Mouse (Mus musculus) heart, embryonic 11.5 days (tissue): Measurements from ENCODE around the gene Kbtbd4. TPM values are rescaled to one million over a fixed set of nuclear protein-coding genes. Genes with fewer than 3 reads are reported as not detected.

Experiments used
- ATAC-seq: fragments of 200-750 bp; cut with Nextera tagmentation; replicated peaks from 2 replicates; pipeline ENCODE4 v1.8.0; 2017; ENCODE audit warnings: moderate library complexity; ENCODE audit not compliant: insufficient number of reproducible peaks, low FRiP score, low TSS enrichment
- H3K27ac ChIP-seq: fragments of 300-500 bp; sonication (generic); 2 replicates; pipeline ENCODE4 v1.5.1; 2014; ENCODE audit warnings: mild to moderate bottlenecking, low read depth, low read length
- H3K27me3 ChIP-seq: fragments of 300-500 bp; sonication (generic); 2 replicates; pipeline ENCODE4 v1.6.1; 2014; ENCODE audit warnings: mild to moderate bottlenecking, low read length, mixed read lengths; ENCODE audit not compliant: control insufficient read depth, insufficient read depth
- H3K36me3 ChIP-seq: fragments of 300-500 bp; sonication (generic); 2 replicates; pipeline ENCODE4 v1.6.1; 2014; ENCODE audit warnings: mild to moderate bottlenecking, low read length, moderate library complexity, mixed read lengths; ENCODE audit not compliant: control insufficient read depth, insufficient read depth
- H3K4me1 ChIP-seq: fragments of 300-500 bp; sonication (generic); 2 replicates; pipeline ENCODE4 v1.6.1; 2014; ENCODE audit warnings: low read length; ENCODE audit not compliant: control insufficient read depth, insufficient read depth
- H3K4me2 ChIP-seq: fragments of 300-500 bp; sonication (generic); 2 replicates; pipeline ENCODE4 v1.6.1; 2014; ENCODE audit warnings: mild to moderate bottlenecking, moderate library complexity
- H3K4me3 ChIP-seq: fragments of 300-500 bp; sonication (generic); 2 replicates; pipeline ENCODE4 v1.5.1; 2014; ENCODE audit warnings: low read depth, low read length
- H3K9ac ChIP-seq: fragments of 300-500 bp; sonication (generic); 2 replicates; pipeline ENCODE4 v1.6.1; 2014; ENCODE audit warnings: mild to moderate bottlenecking, low read depth, low read length, moderate library complexity
- H3K9me3 ChIP-seq: fragments of 300-500 bp; sonication (generic); replicated peaks from 2 replicates; pipeline ENCODE4 v1.6.1; 2016; ENCODE audit warnings: low read length; ENCODE audit not compliant: control insufficient read depth
- WGBS: fragments of 180-500 bp; shearing (Covaris S2); extraction: QIAGEN DNeasy Blood & Tissue Kit; methylation state at CpG from one replicate; pipeline ENCODE4 v1.1.7; 2014; ENCODE audit not compliant: insufficient replicate concordance; 5-methylcytosine and 5-hydroxymethylcytosine counted together
- polyA plus RNA-seq: library from polyadenylated mRNA; unstranded; fragments of >200 nt; fragmentation: Nextera tagmentation; extraction: Ambion mirVana; gene quantifications from 2 replicates; pipeline ENCODE4 v1.2.1, GENCODE M21; 2014

Kbtbd4 gene
- polyA plus RNA-seq, 1 experiment from 2014 or later: 26.2 TPM

DNA sequence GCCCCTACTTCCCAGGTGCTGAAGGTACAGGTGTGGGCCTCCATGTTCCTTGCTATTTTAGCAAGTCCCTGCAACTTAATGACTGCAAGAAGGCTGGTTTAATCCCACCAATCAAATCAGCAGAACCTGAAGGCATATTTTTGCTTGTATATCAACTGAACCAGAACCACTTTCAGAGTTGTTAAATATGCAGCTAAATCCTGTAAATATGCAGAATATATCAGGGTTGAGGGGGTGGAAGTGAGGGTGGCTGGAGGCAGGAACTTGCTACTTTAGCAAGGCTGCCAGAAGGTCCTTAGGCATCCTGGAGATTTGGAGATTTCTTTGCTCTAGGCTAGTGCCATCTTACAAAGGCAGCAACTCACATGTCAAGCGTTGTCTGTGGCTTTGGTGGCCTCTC lies 11.0 kb downstream of the Kbtbd4 start:
- H3K36me3 ChIP-seq: peaks cover 6% of the 10 kb centered on the region; the same call in 1 of the 2 replicates
- H3K4me2 ChIP-seq: no peak overlapping the region; the same call in 1 of the 2 replicates
- WGBS: 81% methylated on average over 1 of the region's 1 CpGs
- no peak for ATAC-seq
- no peaks in the 10 kb centered on the region for H3K27me3 ChIP-seq
- H3K4me3 ChIP-seq: no peak overlapping the region
- no peak overlapping the region for H3K9ac ChIP-seq
- H3K4me1 ChIP-seq: peaks cover 6% of the 10 kb centered on the region; the same call in 1 of the 2 replicates
- no peaks in the 10 kb centered on the region for H3K9me3 ChIP-seq
- no peak overlapping the region for H3K27ac ChIP-seq

DNA sequence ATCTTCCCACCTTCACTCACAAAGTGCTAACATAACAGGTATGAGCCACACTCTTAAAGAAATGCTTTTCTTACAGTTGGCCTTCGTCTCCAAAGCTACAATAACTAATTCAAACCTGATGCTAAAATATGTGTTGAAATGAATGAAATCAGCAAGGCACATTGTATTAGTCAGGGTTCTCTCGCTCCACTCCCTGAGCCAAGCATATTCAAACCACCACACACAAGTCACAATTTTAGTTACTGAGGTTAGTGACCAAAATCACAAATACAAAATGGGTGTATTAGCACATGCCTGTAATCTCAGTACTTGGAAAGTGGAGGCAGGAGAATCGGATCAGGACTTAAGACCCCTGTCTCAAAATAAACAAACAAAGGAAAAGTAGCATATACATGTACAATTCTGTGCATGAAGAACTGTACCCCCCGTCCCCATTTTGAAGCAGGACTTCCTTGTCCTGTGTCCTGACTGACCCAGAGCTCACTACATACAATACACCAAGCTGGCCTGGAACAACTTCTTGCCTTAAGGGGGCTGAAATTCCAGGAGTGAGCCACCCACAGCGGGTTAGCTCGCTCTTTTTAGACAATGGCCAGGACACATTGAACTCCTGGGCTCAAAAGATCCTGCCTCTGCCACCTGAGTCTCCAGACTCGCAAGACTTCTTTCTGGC lies 12.2 kb downstream of the Kbtbd4 start:
- H3K4me1 ChIP-seq: peaks cover 6% of the 10 kb centered on the region; the same call in 1 of the 2 replicates
- peak; percentile 27; the same call in 1 of the 2 replicates for ATAC-seq
- H3K9ac ChIP-seq: peak overlapping the region; percentile 99
- 26% methylated on average over 7 of the region's 7 CpGs for WGBS
- H3K27ac ChIP-seq: peak overlapping the region; percentile 96
- no peaks in the 10 kb centered on the region for H3K27me3 ChIP-seq
- no peaks in the 10 kb centered on the region for H3K9me3 ChIP-seq
- H3K4me2 ChIP-seq: peak overlapping the region; percentile 73
- peaks cover 4% of the 10 kb centered on the region; the same call in 1 of the 2 replicates for H3K36me3 ChIP-seq
- H3K4me3 ChIP-seq: peak overlapping the region; percentile 77

DNA sequence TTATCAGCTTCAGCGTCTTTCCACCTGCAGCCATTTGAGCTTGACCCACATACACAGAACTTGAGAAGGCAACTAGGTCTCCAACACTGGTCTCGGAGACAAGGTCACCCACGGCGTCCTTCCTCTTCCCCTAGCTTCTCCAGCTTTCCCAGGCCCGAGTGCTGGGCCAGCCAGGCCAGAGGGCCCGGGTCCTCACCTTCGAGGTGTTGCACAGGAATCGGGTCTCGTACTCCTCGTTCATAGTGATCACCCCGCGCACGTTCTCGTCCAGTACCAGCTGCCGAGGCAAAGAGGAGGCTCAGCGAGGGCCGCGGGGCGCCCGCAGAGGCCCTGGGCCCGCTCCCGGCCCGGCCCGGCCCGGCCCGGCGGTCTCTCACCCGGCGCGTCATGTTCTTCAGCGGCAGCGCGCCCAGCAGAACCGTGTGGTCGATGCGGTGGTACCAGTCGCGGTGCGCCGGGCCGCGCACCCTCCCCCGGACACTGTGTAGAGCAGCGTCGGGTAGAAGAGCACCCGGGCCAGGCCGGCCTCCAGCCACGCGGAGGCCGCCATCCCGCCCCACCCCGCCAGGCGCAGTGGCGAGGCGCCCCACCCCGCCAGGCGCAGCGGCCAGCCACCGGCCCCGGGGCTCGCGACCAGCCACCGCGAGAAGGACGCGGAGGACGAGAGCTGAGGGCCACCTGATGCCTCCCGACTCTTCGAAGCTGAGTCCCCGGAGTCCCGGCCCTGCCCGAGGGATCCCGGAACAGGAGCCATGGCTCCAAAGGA lies 12.9 kb downstream of the Kbtbd4 start:
- Histone ChIP-seq H3K4me3 (peak overlapping the region; percentile 77), H3K4me2 (peak overlapping the region; percentile 73), H3K27me3 (no peaks in the 10 kb centered on the region), H3K9ac (peak overlapping the region; percentile 99), H3K27ac (peak overlapping the region; percentile 96), H3K36me3 (peaks cover 4% of the 10 kb centered on the region; the same call in 1 of the 2 replicates), H3K9me3 (no peaks in the 10 kb centered on the region), H3K4me1 (peaks cover 6% of the 10 kb centered on the region; the same call in 1 of the 2 replicates)
- WGBS: under 1% methylated on average over 64 of the region's 73 CpGs
- ATAC-seq: peak; percentile 83

GRCm38 (mm10) chr2:90917999-90918698 lies 13.6 kb downstream of the Kbtbd4 start:
- peak; percentile 55 for ATAC-seq
- Histone ChIP-seq H3K4me2 (peak overlapping the region; percentile 73), H3K36me3 (peaks cover 2% of the 10 kb centered on the region; the same call in 1 of the 2 replicates), H3K9me3 (no peaks in the 10 kb centered on the region), H3K4me1 (peaks cover 6% of the 10 kb centered on the region; the same call in 1 of the 2 replicates), H3K27me3 (no peaks in the 10 kb centered on the region), H3K9ac (peak overlapping the region; percentile 99), H3K27ac (peak overlapping the region; percentile 96), H3K4me3 (peak overlapping the region; percentile 77)
- WGBS: 9% methylated on average over 16 of the region's 16 CpGs

DNA sequence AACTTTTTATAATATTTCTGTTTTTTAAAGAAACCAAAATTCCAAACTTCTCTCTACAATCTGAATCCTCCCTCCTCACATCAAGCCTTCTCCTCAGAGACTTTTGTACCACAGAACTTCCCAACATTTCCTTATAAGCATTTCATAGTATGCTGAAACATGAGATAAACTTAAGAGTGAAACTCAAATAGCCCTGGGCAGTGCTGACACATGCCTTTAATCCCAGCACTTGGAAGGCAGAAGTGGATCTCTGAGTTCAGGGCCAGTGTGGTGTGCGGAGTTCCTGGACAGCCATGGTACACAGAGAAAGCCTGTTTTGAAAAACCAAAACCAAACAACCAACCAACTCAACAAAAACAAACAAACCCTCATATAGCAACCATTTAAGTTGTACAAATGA lies 16.6 kb downstream of the Kbtbd4 start:
- 61% methylated on average over 1 of the region's 1 CpGs for WGBS
- no peaks in the 10 kb centered on the region for H3K9me3 ChIP-seq
- H3K27ac ChIP-seq: no peak overlapping the region
- H3K9ac ChIP-seq: no peak overlapping the region
- no peak overlapping the region for H3K4me3 ChIP-seq
- no peaks in the 10 kb centered on the region for H3K36me3 ChIP-seq
- no peak overlapping the region for H3K4me2 ChIP-seq
- H3K27me3 ChIP-seq: no peaks in the 10 kb centered on the region
- no peak for ATAC-seq
- H3K4me1 ChIP-seq: peaks cover 3% of the 10 kb centered on the region; the same call in 1 of the 2 replicates

GRCm38 (mm10) chr2:90922636-90923035 lies 18.1 kb downstream of the Kbtbd4 start:
- no peak for ATAC-seq
- no peak overlapping the region for H3K27ac ChIP-seq
- no peaks in the 10 kb centered on the region for H3K9me3 ChIP-seq
- H3K4me3 ChIP-seq: no peak overlapping the region
- H3K4me2 ChIP-seq: no peak overlapping the region
- H3K27me3 ChIP-seq: no peaks in the 10 kb centered on the region
- no peaks in the 10 kb centered on the region for H3K36me3 ChIP-seq
- H3K9ac ChIP-seq: no peak overlapping the region
- no peaks in the 10 kb centered on the region for H3K4me1 ChIP-seq
- WGBS: 89% methylated on average over 2 of the region's 2 CpGs

- WGBS: 82% methylated on average over 13 of the region's 13 CpGs
These were observed 24.0 kb downstream of the Kbtbd4 start for GRCm38 (mm10) chr2:90928566-90928965.

DNA sequence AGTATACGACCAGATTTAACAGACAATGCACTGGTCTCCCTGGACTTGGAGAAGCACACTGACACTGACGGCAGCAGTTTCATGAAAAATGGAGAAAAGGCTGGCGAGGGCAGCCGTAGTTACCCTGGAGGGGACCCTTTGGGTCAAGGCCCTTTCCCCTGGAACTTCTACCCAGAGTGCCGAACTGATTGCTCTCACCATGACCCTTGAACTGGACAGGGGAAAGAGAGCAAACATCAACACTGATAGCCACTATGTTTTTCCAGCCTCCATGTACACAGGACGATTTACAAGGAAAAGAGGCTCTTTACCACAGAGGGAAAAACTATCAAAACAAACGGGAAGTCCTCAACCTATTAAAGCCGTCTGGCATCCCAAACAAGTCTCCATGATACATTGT lies 27.3 kb downstream of the Kbtbd4 start:
- Histone ChIP-seq H3K9ac (no peak overlapping the region), H3K4me3 (no peak overlapping the region), H3K36me3 (no peaks in the 10 kb centered on the region), H3K27ac (no peak overlapping the region), H3K4me1 (no peaks in the 10 kb centered on the region), H3K27me3 (no peaks in the 10 kb centered on the region), H3K9me3 (no peaks in the 10 kb centered on the region), H3K4me2 (no peak overlapping the region)
- ATAC-seq: no peak
- 67% methylated on average over 8 of the region's 8 CpGs for WGBS

More at GRCm38 (mm10) chr2:90928566-90928965, 24.0 kb downstream of the Kbtbd4 start:
- no peak overlapping the region for H3K9ac ChIP-seq
- H3K27ac ChIP-seq: no peak overlapping the region
- no peaks in the 10 kb centered on the region for H3K9me3 ChIP-seq
- ATAC-seq: no peak
- no peak overlapping the region for H3K4me2 ChIP-seq
- H3K36me3 ChIP-seq: no peaks in the 10 kb centered on the region
- H3K4me1 ChIP-seq: no peaks in the 10 kb centered on the region
- H3K4me3 ChIP-seq: no peak overlapping the region
- no peaks in the 10 kb centered on the region for H3K27me3 ChIP-seq
